Mouse (Mus musculus) embryonic facial prominence, embryonic 14.5 days (tissue): ENCODE measurements at regions not wholly inside any gene's neighbourhood (a gene's known extent, or its start where the extent isn't known, plus 50 kb on each side); places are given as distances from the start of the nearest gene placed in this dataset.

Source experiments
- ATAC-seq: fragments of 200-750 bp; cut with Nextera tagmentation; 2 replicates; pipeline ENCODE4 v1.8.0; 2017; ENCODE audit warnings: low read depth, moderate number of reproducible peaks, moderate TSS enrichment
- DNase-seq: peaks from one replicate; pipeline ENCODE4 v3.0.0-alpha.2; 2015; ENCODE audit warnings: low spot score
- H3K27ac ChIP-seq: fragments of 300-500 bp; sonication (generic); replicated peaks from 2 replicates; pipeline ENCODE4 v1.5.1; 2014; ENCODE audit warnings: low read depth, mild to moderate bottlenecking, low read length, moderate library complexity
- H3K27me3 ChIP-seq: fragments of 300-500 bp; sonication (generic); replicated peaks from 2 replicates; pipeline ENCODE4 v1.6.1; 2014; ENCODE audit warnings: low read length; ENCODE audit not compliant: control insufficient read depth, insufficient read depth
- H3K36me3 ChIP-seq: fragments of 300-500 bp; sonication (generic); 2 replicates; pipeline ENCODE4 v1.6.1; 2014; ENCODE audit warnings: low read length, mixed read lengths; ENCODE audit not compliant: control insufficient read depth, insufficient read depth
- H3K4me1 ChIP-seq: fragments of 300-500 bp; sonication (generic); 2 replicates; pipeline ENCODE4 v1.6.1; 2014; ENCODE audit warnings: antibody characterized with exemption, low read length; ENCODE audit not compliant: control insufficient read depth, insufficient read depth
- H3K4me2 ChIP-seq: fragments of 300-500 bp; sonication (generic); 2 replicates; pipeline ENCODE4 v1.6.1; 2014; ENCODE audit warnings: low read depth, mild to moderate bottlenecking, low read length, moderate library complexity, mixed read lengths
- H3K4me3 ChIP-seq: fragments of 300-500 bp; sonication (generic); 2 replicates; pipeline ENCODE4 v1.5.1; 2014; ENCODE audit warnings: low read depth, mild to moderate bottlenecking, low read length
- H3K9ac ChIP-seq: fragments of 300-500 bp; sonication (generic); 2 replicates; pipeline ENCODE4 v1.6.1; 2014; ENCODE audit warnings: low read depth, mild to moderate bottlenecking, low read length, moderate library complexity, mixed read lengths
- H3K9me3 ChIP-seq: fragments of 300-500 bp; sonication (generic); 2 replicates; pipeline ENCODE4 v1.6.1; 2016; ENCODE audit warnings: low read length; ENCODE audit not compliant: control insufficient read depth
- WGBS: fragments of 180-500 bp; shearing (Covaris S2); extraction: QIAGEN DNeasy Blood & Tissue Kit; methylation state at CpG from one replicate; pipeline ENCODE4 v1.1.7; 2014; 5-methylcytosine and 5-hydroxymethylcytosine counted together

DNA sequence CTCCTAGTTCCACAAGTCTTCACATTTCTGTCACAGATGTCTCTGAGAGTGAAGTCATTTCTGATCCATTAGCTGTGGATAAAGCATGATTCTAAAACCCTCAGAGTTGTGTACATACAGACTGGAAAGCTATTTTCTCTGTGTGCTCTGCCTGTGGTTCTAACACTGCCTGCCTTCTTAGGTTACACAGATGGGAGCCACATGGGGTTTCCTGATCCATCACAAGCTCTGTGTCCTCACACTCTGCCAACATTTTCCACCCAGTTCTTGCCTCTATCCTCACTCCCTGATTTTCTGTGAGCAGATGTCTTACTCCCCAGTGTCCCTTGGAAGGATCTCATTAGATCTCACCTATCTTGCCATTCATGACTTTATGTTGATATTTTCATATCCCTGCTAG, 1002.6 kb upstream of the 1700015G11Rik start:
- Histone ChIP-seq H3K4me3 (no peak overlapping the region), H3K27me3 (no peaks in the 10 kb centered on the region), H3K27ac (no peak overlapping the region), H3K9ac (no peak overlapping the region), H3K36me3 (no peaks in the 10 kb centered on the region), H3K4me1 (no peaks in the 10 kb centered on the region), H3K4me2 (no peak overlapping the region), H3K9me3 (no peaks in the 10 kb centered on the region)
- no peak for ATAC-seq
- DNase-seq, result peak; percentile 28

DNA sequence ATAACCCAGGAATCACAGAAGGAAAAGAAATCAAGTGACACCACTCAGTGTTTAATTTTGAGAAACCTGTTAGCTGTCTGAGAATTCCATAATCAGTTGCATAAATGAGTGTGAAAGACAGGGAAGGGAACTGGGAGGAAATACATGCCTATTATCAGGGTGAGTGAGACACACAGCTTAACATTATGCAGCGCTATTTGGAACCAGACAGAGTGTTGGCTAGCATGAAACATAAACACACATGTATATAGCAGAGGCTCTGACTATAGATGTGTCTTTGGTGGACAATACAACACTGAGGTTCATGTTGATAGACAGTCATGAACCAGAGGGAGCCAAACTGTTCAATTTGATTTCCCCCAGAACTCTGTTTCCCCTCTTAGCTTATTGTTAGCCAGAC, 1002.1 kb upstream of the 1700015G11Rik start:
- H3K9ac ChIP-seq, result no peak overlapping the region
- no peaks in the 10 kb centered on the region for H3K36me3 ChIP-seq
- DNase-seq, result peak; percentile 3
- no peak overlapping the region for H3K4me2 ChIP-seq
- H3K27me3 ChIP-seq, result no peaks in the 10 kb centered on the region
- no peaks in the 10 kb centered on the region for H3K9me3 ChIP-seq
- no peak for ATAC-seq
- no peak overlapping the region for H3K4me3 ChIP-seq
- WGBS, result 57% methylated on average over 1 of the region's 1 CpGs
- no peaks in the 10 kb centered on the region for H3K4me1 ChIP-seq
- H3K27ac ChIP-seq, result no peak overlapping the region
